Mouse (Mus musculus): ENCODE results near the gene Cdc42se2. TPM values are rescaled to one million over a fixed set of nuclear protein-coding genes. Genes with fewer than 3 reads are reported as not detected.

The Cdc42se2 gene
- polyA plus RNA-seq, 1 experiment from 2014 or later, result 88.6 TPM

GRCm38 (mm10) chr11:54736903-54737302 is 50.6 kb downstream of the Cdc42se2 start:
- Histone ChIP-seq H3K4me3 (ENCODE audit: low read depth, low read length) (no peak overlapping the region), H3K4me2 (replicated peaks; ENCODE audit: low read depth, low read length) (no peak overlapping the region), H3K36me3 (ENCODE audit: control insufficient read depth, insufficient read depth, low read length) (peaks cover 11% of the 10 kb centered on the region; the same call in 1 of the 2 replicates), H3K9me3 (ENCODE audit: control insufficient read depth, low read depth, low read length) (no peaks in the 10 kb centered on the region), H3K9ac (replicated peaks; ENCODE audit: low read depth, low read length) (no peak overlapping the region), H3K27ac (ENCODE audit: low read length) (no peak overlapping the region), H3K4me1 (ENCODE audit: control insufficient read depth, insufficient read depth, low read length) (no peaks in the 10 kb centered on the region), H3K27me3 (ENCODE audit: control insufficient read depth, insufficient read depth, low read length) (no peaks in the 10 kb centered on the region)
- WGBS, result 86% methylated on average over 5 of the region's 5 CpGs
- ATAC-seq (ENCODE audit: insufficient number of reproducible peaks, insufficient read depth, low FRiP score, low read depth), result no peak

GRCm38 (mm10) chr11:54735114-54735513 is 52.4 kb downstream of the Cdc42se2 start:
- H3K9me3 ChIP-seq (ENCODE audit: control insufficient read depth, low read depth, low read length), result no peaks in the 10 kb centered on the region
- H3K4me3 ChIP-seq (ENCODE audit: low read depth, low read length), result no peak overlapping the region
- H3K27me3 ChIP-seq (ENCODE audit: control insufficient read depth, insufficient read depth, low read length), result no peaks in the 10 kb centered on the region
- H3K36me3 ChIP-seq (ENCODE audit: control insufficient read depth, insufficient read depth, low read length), result peaks cover 9% of the 10 kb centered on the region; the same call in 1 of the 2 replicates
- WGBS, result 78% methylated on average over 1 of the region's 1 CpGs
- H3K4me1 ChIP-seq (ENCODE audit: control insufficient read depth, insufficient read depth, low read length), result no peaks in the 10 kb centered on the region
- no peak overlapping the region for H3K27ac ChIP-seq (ENCODE audit: low read length)
- H3K4me2 ChIP-seq (replicated peaks; ENCODE audit: low read depth, low read length), result no peak overlapping the region
- no peak for ATAC-seq (ENCODE audit: insufficient number of reproducible peaks, insufficient read depth, low FRiP score, low read depth)
- no peak overlapping the region for H3K9ac ChIP-seq (replicated peaks; ENCODE audit: low read depth, low read length)

GRCm38 (mm10) chr11:54733546-54733945 is 53.9 kb downstream of the Cdc42se2 start:
- Histone ChIP-seq H3K9me3 (ENCODE audit: control insufficient read depth, low read depth, low read length) (no peaks in the 10 kb centered on the region), H3K9ac (replicated peaks; ENCODE audit: low read depth, low read length) (no peak overlapping the region), H3K4me1 (ENCODE audit: control insufficient read depth, insufficient read depth, low read length) (no peaks in the 10 kb centered on the region), H3K27me3 (ENCODE audit: control insufficient read depth, insufficient read depth, low read length) (no peaks in the 10 kb centered on the region), H3K36me3 (ENCODE audit: control insufficient read depth, insufficient read depth, low read length) (no peaks in the 10 kb centered on the region; the same call in 1 of the 2 replicates), H3K4me2 (replicated peaks; ENCODE audit: low read depth, low read length) (no peak overlapping the region), H3K4me3 (ENCODE audit: low read depth, low read length) (no peak overlapping the region), H3K27ac (ENCODE audit: low read length) (no peak overlapping the region)
- 88% methylated on average over 7 of the region's 7 CpGs for WGBS
- no peak for ATAC-seq (ENCODE audit: insufficient number of reproducible peaks, insufficient read depth, low FRiP score, low read depth)

- no peak overlapping the region for H3K4me2 ChIP-seq (replicated peaks; ENCODE audit: low read depth, low read length)
- H3K27me3 ChIP-seq (ENCODE audit: control insufficient read depth, insufficient read depth, low read length), result no peaks in the 10 kb centered on the region
- no peak overlapping the region for H3K27ac ChIP-seq (ENCODE audit: low read length)
- no peaks in the 10 kb centered on the region for H3K9me3 ChIP-seq (ENCODE audit: control insufficient read depth, low read depth, low read length)
- no peak overlapping the region for H3K4me3 ChIP-seq (ENCODE audit: low read depth, low read length)
- 82% methylated on average over 7 of the region's 7 CpGs for WGBS
- no peak overlapping the region for H3K9ac ChIP-seq (replicated peaks; ENCODE audit: low read depth, low read length)
- H3K4me1 ChIP-seq (ENCODE audit: control insufficient read depth, insufficient read depth, low read length), result no peaks in the 10 kb centered on the region
- H3K36me3 ChIP-seq (ENCODE audit: control insufficient read depth, insufficient read depth, low read length), result no peaks in the 10 kb centered on the region; the same call in 1 of the 2 replicates
- no peak for ATAC-seq (ENCODE audit: insufficient number of reproducible peaks, insufficient read depth, low FRiP score, low read depth)
These were observed 56.1 kb downstream of the Cdc42se2 start for GRCm38 (mm10) chr11:54731367-54731766.

- H3K4me1 ChIP-seq (ENCODE audit: control insufficient read depth, insufficient read depth, low read length), result no peaks in the 10 kb centered on the region
- H3K9ac ChIP-seq (replicated peaks; ENCODE audit: low read depth, low read length), result no peak overlapping the region
- no peaks in the 10 kb centered on the region for H3K9me3 ChIP-seq (ENCODE audit: control insufficient read depth, low read depth, low read length)
- H3K36me3 ChIP-seq (ENCODE audit: control insufficient read depth, insufficient read depth, low read length), result no peaks in the 10 kb centered on the region; the same call in 1 of the 2 replicates
- 92% methylated on average over 5 of the region's 5 CpGs for WGBS
- no peak for ATAC-seq (ENCODE audit: insufficient number of reproducible peaks, insufficient read depth, low FRiP score, low read depth)
- no peak overlapping the region for H3K4me2 ChIP-seq (replicated peaks; ENCODE audit: low read depth, low read length)
- H3K27ac ChIP-seq (ENCODE audit: low read length), result no peak overlapping the region
- no peaks in the 10 kb centered on the region for H3K27me3 ChIP-seq (ENCODE audit: control insufficient read depth, insufficient read depth, low read length)
- no peak overlapping the region for H3K4me3 ChIP-seq (ENCODE audit: low read depth, low read length)
These were observed 56.5 kb downstream of the Cdc42se2 start for GRCm38 (mm10) chr11:54730931-54731330.

GRCm38 (mm10) chr11:54729311-54729710 is 58.2 kb downstream of the Cdc42se2 start:
- Histone ChIP-seq H3K36me3 (ENCODE audit: control insufficient read depth, insufficient read depth, low read length) (no peaks in the 10 kb centered on the region; the same call in 1 of the 2 replicates), H3K27ac (ENCODE audit: low read length) (no peak overlapping the region), H3K4me1 (ENCODE audit: control insufficient read depth, insufficient read depth, low read length) (no peaks in the 10 kb centered on the region), H3K27me3 (ENCODE audit: control insufficient read depth, insufficient read depth, low read length) (no peaks in the 10 kb centered on the region), H3K9ac (replicated peaks; ENCODE audit: low read depth, low read length) (no peak overlapping the region), H3K9me3 (ENCODE audit: control insufficient read depth, low read depth, low read length) (no peaks in the 10 kb centered on the region), H3K4me3 (ENCODE audit: low read depth, low read length) (no peak overlapping the region), H3K4me2 (replicated peaks; ENCODE audit: low read depth, low read length) (no peak overlapping the region)
- 78% methylated on average over 3 of the region's 3 CpGs for WGBS
- no peak for ATAC-seq (ENCODE audit: insufficient number of reproducible peaks, insufficient read depth, low FRiP score, low read depth)

GRCm38 (mm10) chr11:54728371-54728770 is 59.1 kb downstream of the Cdc42se2 start:
- peaks cover 1% of the 10 kb centered on the region; the same call in 1 of the 2 replicates for H3K36me3 ChIP-seq (ENCODE audit: control insufficient read depth, insufficient read depth, low read length)
- H3K4me2 ChIP-seq (replicated peaks; ENCODE audit: low read depth, low read length), result no peak overlapping the region
- no peak for ATAC-seq (ENCODE audit: insufficient number of reproducible peaks, insufficient read depth, low FRiP score, low read depth)
- no peak overlapping the region for H3K9ac ChIP-seq (replicated peaks; ENCODE audit: low read depth, low read length)
- WGBS, result 92% methylated on average over 2 of the region's 2 CpGs
- no peaks in the 10 kb centered on the region for H3K27me3 ChIP-seq (ENCODE audit: control insufficient read depth, insufficient read depth, low read length)
- H3K4me1 ChIP-seq (ENCODE audit: control insufficient read depth, insufficient read depth, low read length), result no peaks in the 10 kb centered on the region
- no peak overlapping the region for H3K27ac ChIP-seq (ENCODE audit: low read length)
- H3K4me3 ChIP-seq (ENCODE audit: low read depth, low read length), result no peak overlapping the region
- H3K9me3 ChIP-seq (ENCODE audit: control insufficient read depth, low read depth, low read length), result no peaks in the 10 kb centered on the region

GRCm38 (mm10) chr11:54727327-54727901 is 60.1 kb downstream of the Cdc42se2 start:
- ATAC-seq (ENCODE audit: insufficient number of reproducible peaks, insufficient read depth, low FRiP score, low read depth), result no peak
- Histone ChIP-seq H3K9me3 (ENCODE audit: control insufficient read depth, low read depth, low read length) (no peaks in the 10 kb centered on the region), H3K4me2 (replicated peaks; ENCODE audit: low read depth, low read length) (no peak overlapping the region), H3K4me3 (ENCODE audit: low read depth, low read length) (no peak overlapping the region), H3K4me1 (ENCODE audit: control insufficient read depth, insufficient read depth, low read length) (no peaks in the 10 kb centered on the region), H3K27me3 (ENCODE audit: control insufficient read depth, insufficient read depth, low read length) (no peaks in the 10 kb centered on the region), H3K36me3 (ENCODE audit: control insufficient read depth, insufficient read depth, low read length) (peaks cover 9% of the 10 kb centered on the region; the same call in 1 of the 2 replicates), H3K27ac (ENCODE audit: low read length) (no peak overlapping the region), H3K9ac (replicated peaks; ENCODE audit: low read depth, low read length) (no peak overlapping the region)
- WGBS, result 72% methylated on average over 5 of the region's 5 CpGs

- 75% methylated on average over 3 of the region's 3 CpGs for WGBS
- no peak overlapping the region for H3K4me2 ChIP-seq (replicated peaks; ENCODE audit: low read depth, low read length)
- peaks cover 12% of the 10 kb centered on the region; the same call in 1 of the 2 replicates for H3K36me3 ChIP-seq (ENCODE audit: control insufficient read depth, insufficient read depth, low read length)
- no peak overlapping the region for H3K9ac ChIP-seq (replicated peaks; ENCODE audit: low read depth, low read length)
- ATAC-seq (ENCODE audit: insufficient number of reproducible peaks, insufficient read depth, low FRiP score, low read depth), result no peak
- H3K4me1 ChIP-seq (ENCODE audit: control insufficient read depth, insufficient read depth, low read length), result no peaks in the 10 kb centered on the region
- no peaks in the 10 kb centered on the region for H3K9me3 ChIP-seq (ENCODE audit: control insufficient read depth, low read depth, low read length)
- no peak overlapping the region for H3K27ac ChIP-seq (ENCODE audit: low read length)
- H3K27me3 ChIP-seq (ENCODE audit: control insufficient read depth, insufficient read depth, low read length), result no peaks in the 10 kb centered on the region
- H3K4me3 ChIP-seq (ENCODE audit: low read depth, low read length), result no peak overlapping the region
These were observed 60.9 kb downstream of the Cdc42se2 start for GRCm38 (mm10) chr11:54726571-54727062.
